Mouse (Mus musculus) retina, postnatal 7 days (tissue): ENCODE data around the gene Alox12.

ENCODE experiments used
- DNase-seq: peaks from one replicate; pipeline ENCODE4 v3.0.0-alpha.2; 2012; ENCODE audit warnings: low read depth, low spot score

Alox12 gene

GRCm38 (mm10) chr11:70254931-70255531, at the start of gene Alox12:
TSS of gene Alox12 (minus strand) at chr11:70255353.
- DNase-seq, result no peak

GRCm38 (mm10) chr11:70302293-70302692, 47.1 kb upstream of the Alox12 start:
- no peak for DNase-seq

- no peak for DNase-seq
Observed at GRCm38 (mm10) chr11:70297836-70298454, 42.8 kb upstream of the Alox12 start.

- no peak for DNase-seq
Observed at GRCm38 (mm10) chr11:70297405-70297804, 42.3 kb upstream of the Alox12 start.

- DNase-seq, result no peak
Observed at GRCm38 (mm10) chr11:70293881-70294280, 38.7 kb upstream of the Alox12 start.

- DNase-seq, result no peak
Observed at GRCm38 (mm10) chr11:70291235-70291634, 36.1 kb upstream of the Alox12 start.

GRCm38 (mm10) chr11:70289236-70289635, 34.1 kb upstream of the Alox12 start:
- no peak for DNase-seq

- DNase-seq, result no peak
Observed at GRCm38 (mm10) chr11:70288102-70288501, 32.9 kb upstream of the Alox12 start.

GRCm38 (mm10) chr11:70285686-70286085, 30.5 kb upstream of the Alox12 start:
- no peak for DNase-seq

GRCm38 (mm10) chr11:70284757-70285156, 29.6 kb upstream of the Alox12 start:
- no peak for DNase-seq

- no peak for DNase-seq
Observed at GRCm38 (mm10) chr11:70283666-70284065, 28.5 kb upstream of the Alox12 start.

GRCm38 (mm10) chr11:70280441-70280840, 25.3 kb upstream of the Alox12 start:
- DNase-seq, result no peak

GRCm38 (mm10) chr11:70278961-70279360, 23.8 kb upstream of the Alox12 start:
- no peak for DNase-seq

- DNase-seq, result no peak
Observed at GRCm38 (mm10) chr11:70271641-70272040, 16.5 kb upstream of the Alox12 start.

GRCm38 (mm10) chr11:70266405-70266804, 11.3 kb upstream of the Alox12 start:
- no peak for DNase-seq

- DNase-seq, result no peak
Observed at GRCm38 (mm10) chr11:70265819-70266218, 10.7 kb upstream of the Alox12 start.

- DNase-seq, result no peak
Observed at GRCm38 (mm10) chr11:70265252-70265651, 10.1 kb upstream of the Alox12 start.

GRCm38 (mm10) chr11:70259035-70259434, 3.9 kb upstream of the Alox12 start:
- DNase-seq, result no peak

- DNase-seq, result no peak
Observed at GRCm38 (mm10) chr11:70254337-70254736, 816 bp downstream of the Alox12 start.

- no peak for DNase-seq
Observed at GRCm38 (mm10) chr11:70251853-70252252, 3.3 kb downstream of the Alox12 start.

- no peak for DNase-seq
Observed at GRCm38 (mm10) chr11:70250150-70250549, 5.0 kb downstream of the Alox12 start.

- peak; percentile 58 for DNase-seq
Observed at GRCm38 (mm10) chr11:70247136-70247845, 7.9 kb downstream of the Alox12 start.

- DNase-seq, result no peak
Observed at GRCm38 (mm10) chr11:70242591-70242990, 12.6 kb downstream of the Alox12 start.
